Mouse (Mus musculus): ENCODE results near the gene Rora.

The Rora gene

GRCm38 (mm10) chr9:69294426-69294825 is 640.8 kb downstream of the Rora start:
- no peak for TF ChIP-seq CTCF (conservative IDR thresholded peaks at IDR 0.05; ENCODE audit: low read length)
- no peak for TF ChIP-seq NANOG (IDR thresholded peaks at IDR 0.05; ENCODE audit: borderline replicate concordance, low read length)
- no peak for TF ChIP-seq POU5F1 (IDR thresholded peaks at IDR 0.05; ENCODE audit: borderline replicate concordance, low read length)
- Histone ChIP-seq H3K9me3 (ENCODE audit: low read length) (peaks cover 5% of the 10 kb centered on the region; the same call in 1 of the 2 replicates), H3K27me3 (ENCODE audit: insufficient read depth, low read length) (peaks cover 32% of the 10 kb centered on the region), H3K36me3 (ENCODE audit: insufficient read depth, low read length) (no peaks in the 10 kb centered on the region), H3K4me1 (replicated peaks; ENCODE audit: low read depth, low read length) (peaks cover 8% of the 10 kb centered on the region), H3K4me3 (replicated peaks; ENCODE audit: low read length) (no peak overlapping the region)

- TF ChIP-seq POU5F1 (IDR thresholded peaks at IDR 0.05; ENCODE audit: borderline replicate concordance, low read length) (no peak), NANOG (IDR thresholded peaks at IDR 0.05; ENCODE audit: borderline replicate concordance, low read length) (no peak), CTCF (conservative IDR thresholded peaks at IDR 0.05; ENCODE audit: low read length) (no peak)
- Histone ChIP-seq H3K9me3 (ENCODE audit: low read length) (peaks cover 5% of the 10 kb centered on the region; the same call in 1 of the 2 replicates), H3K4me3 (replicated peaks; ENCODE audit: low read length) (no peak overlapping the region), H3K4me1 (replicated peaks; ENCODE audit: low read depth, low read length) (peaks cover 8% of the 10 kb centered on the region), H3K27me3 (ENCODE audit: insufficient read depth, low read length) (peaks cover 32% of the 10 kb centered on the region), H3K36me3 (ENCODE audit: insufficient read depth, low read length) (no peaks in the 10 kb centered on the region)
Measured at GRCm38 (mm10) chr9:69294856-69295255, 641.3 kb downstream of the Rora start.

- H3K27me3 ChIP-seq (ENCODE audit: insufficient read depth, low read length): peaks cover 29% of the 10 kb centered on the region
- H3K4me3 ChIP-seq (replicated peaks; ENCODE audit: low read length): no peak overlapping the region
- H3K36me3 ChIP-seq (ENCODE audit: insufficient read depth, low read length): no peaks in the 10 kb centered on the region
- peaks cover 8% of the 10 kb centered on the region for H3K4me1 ChIP-seq (replicated peaks; ENCODE audit: low read depth, low read length)
- TF ChIP-seq POU5F1 (IDR thresholded peaks at IDR 0.05; ENCODE audit: borderline replicate concordance, low read length): no peak
- TF ChIP-seq NANOG (IDR thresholded peaks at IDR 0.05; ENCODE audit: borderline replicate concordance, low read length): no peak
- TF ChIP-seq CTCF (conservative IDR thresholded peaks at IDR 0.05; ENCODE audit: low read length): no peak
- H3K9me3 ChIP-seq (ENCODE audit: low read length): peaks cover 5% of the 10 kb centered on the region; the same call in 1 of the 2 replicates
Measured at GRCm38 (mm10) chr9:69295826-69296225, 642.2 kb downstream of the Rora start.

GRCm38 (mm10) chr9:69296418-69296817 is 642.8 kb downstream of the Rora start:
- H3K4me3 ChIP-seq (replicated peaks; ENCODE audit: low read length): no peak overlapping the region
- TF ChIP-seq NANOG (IDR thresholded peaks at IDR 0.05; ENCODE audit: borderline replicate concordance, low read length) (no peak), CTCF (conservative IDR thresholded peaks at IDR 0.05; ENCODE audit: low read length) (peak; percentile 69)
- H3K27me3 ChIP-seq (ENCODE audit: insufficient read depth, low read length): peaks cover 23% of the 10 kb centered on the region
- H3K9me3 ChIP-seq (ENCODE audit: low read length): peaks cover 5% of the 10 kb centered on the region; the same call in 1 of the 2 replicates
- H3K36me3 ChIP-seq (ENCODE audit: insufficient read depth, low read length): no peaks in the 10 kb centered on the region
- peaks cover 5% of the 10 kb centered on the region for H3K4me1 ChIP-seq (replicated peaks; ENCODE audit: low read depth, low read length)

GRCm38 (mm10) chr9:69297766-69298375 is 644.3 kb downstream of the Rora start:
- H3K4me3 ChIP-seq (replicated peaks; ENCODE audit: low read length): no peak overlapping the region
- TF ChIP-seq POU5F1 (IDR thresholded peaks at IDR 0.05; ENCODE audit: borderline replicate concordance, low read length): no peak
- no peak for TF ChIP-seq NANOG (IDR thresholded peaks at IDR 0.05; ENCODE audit: borderline replicate concordance, low read length)
- no peak for TF ChIP-seq CTCF (conservative IDR thresholded peaks at IDR 0.05; ENCODE audit: low read length)
- H3K4me1 ChIP-seq (replicated peaks; ENCODE audit: low read depth, low read length): peaks cover 9% of the 10 kb centered on the region
- peaks cover 10% of the 10 kb centered on the region for H3K27me3 ChIP-seq (ENCODE audit: insufficient read depth, low read length)
- peaks cover 5% of the 10 kb centered on the region; the same call in 1 of the 2 replicates for H3K9me3 ChIP-seq (ENCODE audit: low read length)
- H3K36me3 ChIP-seq (ENCODE audit: insufficient read depth, low read length): no peaks in the 10 kb centered on the region

GRCm38 (mm10) chr9:69298566-69299335 is 645.2 kb downstream of the Rora start:
- H3K27me3 ChIP-seq (ENCODE audit: insufficient read depth, low read length): peaks cover 5% of the 10 kb centered on the region; the same call in 1 of the 2 replicates
- H3K4me3 ChIP-seq (replicated peaks; ENCODE audit: low read length): no peak overlapping the region
- no peak for TF ChIP-seq POU5F1 (IDR thresholded peaks at IDR 0.05; ENCODE audit: borderline replicate concordance, low read length)
- TF ChIP-seq NANOG (IDR thresholded peaks at IDR 0.05; ENCODE audit: borderline replicate concordance, low read length): no peak
- TF ChIP-seq CTCF (conservative IDR thresholded peaks at IDR 0.05; ENCODE audit: low read length): no peak
- H3K9me3 ChIP-seq (ENCODE audit: low read length): peaks cover 5% of the 10 kb centered on the region; the same call in 1 of the 2 replicates
- H3K4me1 ChIP-seq (replicated peaks; ENCODE audit: low read depth, low read length): peaks cover 9% of the 10 kb centered on the region
- H3K36me3 ChIP-seq (ENCODE audit: insufficient read depth, low read length): no peaks in the 10 kb centered on the region

GRCm38 (mm10) chr9:69299484-69299883 is 645.9 kb downstream of the Rora start:
- TF ChIP-seq POU5F1 (IDR thresholded peaks at IDR 0.05; ENCODE audit: borderline replicate concordance, low read length) (no peak), NANOG (IDR thresholded peaks at IDR 0.05; ENCODE audit: borderline replicate concordance, low read length) (no peak), CTCF (conservative IDR thresholded peaks at IDR 0.05; ENCODE audit: low read length) (no peak)
- Histone ChIP-seq H3K4me1 (replicated peaks; ENCODE audit: low read depth, low read length) (peaks cover 11% of the 10 kb centered on the region), H3K36me3 (ENCODE audit: insufficient read depth, low read length) (no peaks in the 10 kb centered on the region), H3K4me3 (replicated peaks; ENCODE audit: low read length) (no peak overlapping the region), H3K27me3 (ENCODE audit: insufficient read depth, low read length) (peaks cover 9% of the 10 kb centered on the region; the same call in 1 of the 2 replicates), H3K9me3 (ENCODE audit: low read length) (peaks cover 5% of the 10 kb centered on the region; the same call in 1 of the 2 replicates)

GRCm38 (mm10) chr9:69300296-69300695 is 646.7 kb downstream of the Rora start:
- Histone ChIP-seq H3K27me3 (ENCODE audit: insufficient read depth, low read length) (peaks cover 9% of the 10 kb centered on the region; the same call in 1 of the 2 replicates), H3K4me3 (replicated peaks; ENCODE audit: low read length) (no peak overlapping the region), H3K9me3 (ENCODE audit: low read length) (peaks cover 5% of the 10 kb centered on the region; the same call in 1 of the 2 replicates), H3K36me3 (ENCODE audit: insufficient read depth, low read length) (no peaks in the 10 kb centered on the region), H3K4me1 (replicated peaks; ENCODE audit: low read depth, low read length) (peaks cover 14% of the 10 kb centered on the region)
- no peak for TF ChIP-seq NANOG (IDR thresholded peaks at IDR 0.05; ENCODE audit: borderline replicate concordance, low read length)
- TF ChIP-seq POU5F1 (IDR thresholded peaks at IDR 0.05; ENCODE audit: borderline replicate concordance, low read length): no peak
- no peak for TF ChIP-seq CTCF (conservative IDR thresholded peaks at IDR 0.05; ENCODE audit: low read length)

Data from E14TG2a.4 (cell line).